Mouse (Mus musculus) olfactory bulb, adult 2 months (tissue): ENCODE data around the gene Fam131c. TPM values are rescaled to one million over a fixed set of nuclear protein-coding genes. Genes with fewer than 3 reads are reported as not detected.

Source experiments
- H3K27ac ChIP-seq: fragments of 200-500 bp; 2 replicates; pipeline ENCODE4 v1.5.1; 2012; ENCODE audit warnings: low read depth, low read length; ENCODE audit not compliant: insufficient read depth
- H3K4me1 ChIP-seq: fragments of 200-500 bp; 2 replicates; pipeline ENCODE4 v1.6.1; 2012; ENCODE audit warnings: low read length; ENCODE audit not compliant: control insufficient read depth, insufficient read depth
- H3K4me3 ChIP-seq: fragments of 200-500 bp; 2 replicates; pipeline ENCODE4 v1.5.1; 2012; ENCODE audit warnings: mild to moderate bottlenecking, low read depth, low read length, moderate library complexity; ENCODE audit not compliant: insufficient read depth
- CTCF ChIP-seq: fragments of 200-500 bp; IDR thresholded peaks from 2 replicates; pipeline ENCODE4 v1.5.1; 2012; ENCODE audit warnings: low read depth, mild to moderate bottlenecking, low read length, moderate library complexity; ENCODE audit not compliant: insufficient read depth
- POLR2A ChIP-seq: fragments of 200-500 bp; IDR thresholded peaks from 2 replicates; pipeline ENCODE4 v1.6.1; 2012; ENCODE audit warnings: mild to moderate bottlenecking, low read depth, low read length, moderate library complexity; ENCODE audit not compliant: insufficient read depth
- WGBS: fragments of 180-500 bp; shearing (Covaris S2); methylation state at CpG from one replicate; pipeline ENCODE4 v1.1.7; 2018; 5-methylcytosine and 5-hydroxymethylcytosine counted together
- polyA plus RNA-seq: library from polyadenylated mRNA; stranded (reverse); fragments of >200 nt; gene quantifications from 2 replicates; pipeline ENCODE4 v1.2.4, GENCODE M21; 2012; ENCODE audit warnings: low replicate concordance; ENCODE audit not compliant: missing spikeins, insufficient read depth, insufficient read length

Fam131c gene
- polyA plus RNA-seq, 1 experiment, result not detected

DNA sequence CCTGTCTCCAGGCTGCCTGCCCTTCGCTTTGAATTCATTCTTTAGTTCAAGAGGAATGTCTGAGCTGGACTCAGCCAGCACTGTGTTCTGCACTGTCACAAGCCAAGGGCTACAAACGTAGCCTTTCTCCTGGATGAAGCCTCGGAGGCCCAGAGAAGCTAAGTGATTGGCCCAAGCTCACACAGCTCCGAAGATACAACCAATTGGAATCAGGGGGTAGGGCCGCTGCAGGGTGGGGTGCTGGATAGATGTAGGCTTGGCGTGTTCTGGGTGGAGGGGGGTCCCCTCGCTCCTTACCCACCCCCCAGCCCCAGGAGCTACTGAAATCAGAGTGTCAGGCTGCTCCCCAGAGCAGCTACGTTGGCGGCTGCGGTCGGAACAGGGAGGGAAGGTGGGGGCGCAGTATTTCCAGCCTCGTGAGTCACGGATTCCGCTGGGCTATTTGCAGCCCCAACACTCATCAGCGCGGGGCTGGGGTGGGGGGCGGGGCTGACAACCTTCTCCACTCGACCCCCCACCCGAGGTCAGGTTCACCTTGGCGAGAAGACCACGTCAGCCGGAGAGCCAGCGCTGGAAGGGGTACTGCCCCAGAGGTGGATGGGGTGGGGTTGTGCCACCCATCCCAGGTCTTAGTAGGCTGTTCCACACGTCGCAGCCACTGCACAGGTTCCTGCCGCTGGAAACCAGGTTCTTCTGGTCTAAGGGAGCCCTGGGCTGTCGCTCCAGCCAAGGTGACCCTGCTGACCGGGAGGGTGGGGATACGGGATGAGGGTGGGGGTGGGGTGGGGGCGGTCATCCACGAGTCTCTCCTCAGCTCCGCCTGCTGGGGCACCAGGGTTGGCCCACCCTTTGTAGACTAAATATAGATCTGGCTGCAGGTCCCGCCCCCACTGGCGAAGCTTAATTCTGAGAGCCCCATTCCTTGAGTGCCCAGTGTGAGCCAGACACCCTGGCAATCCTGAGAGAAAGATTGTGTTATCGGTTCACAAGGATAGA lies 57.8 kb downstream of the Fam131c start:
- Histone ChIP-seq H3K4me1 (peaks cover 59% of the 10 kb centered on the region), H3K27ac (peak overlapping the region; percentile 97), H3K4me3 (peak overlapping the region; percentile 47)
- TF ChIP-seq CTCF (no peak), POLR2A (0 out of 2 replicates have a peak, but pooled peaks have one; percentile 25)
- 2% methylated on average over 36 of the region's 36 CpGs for WGBS

DNA sequence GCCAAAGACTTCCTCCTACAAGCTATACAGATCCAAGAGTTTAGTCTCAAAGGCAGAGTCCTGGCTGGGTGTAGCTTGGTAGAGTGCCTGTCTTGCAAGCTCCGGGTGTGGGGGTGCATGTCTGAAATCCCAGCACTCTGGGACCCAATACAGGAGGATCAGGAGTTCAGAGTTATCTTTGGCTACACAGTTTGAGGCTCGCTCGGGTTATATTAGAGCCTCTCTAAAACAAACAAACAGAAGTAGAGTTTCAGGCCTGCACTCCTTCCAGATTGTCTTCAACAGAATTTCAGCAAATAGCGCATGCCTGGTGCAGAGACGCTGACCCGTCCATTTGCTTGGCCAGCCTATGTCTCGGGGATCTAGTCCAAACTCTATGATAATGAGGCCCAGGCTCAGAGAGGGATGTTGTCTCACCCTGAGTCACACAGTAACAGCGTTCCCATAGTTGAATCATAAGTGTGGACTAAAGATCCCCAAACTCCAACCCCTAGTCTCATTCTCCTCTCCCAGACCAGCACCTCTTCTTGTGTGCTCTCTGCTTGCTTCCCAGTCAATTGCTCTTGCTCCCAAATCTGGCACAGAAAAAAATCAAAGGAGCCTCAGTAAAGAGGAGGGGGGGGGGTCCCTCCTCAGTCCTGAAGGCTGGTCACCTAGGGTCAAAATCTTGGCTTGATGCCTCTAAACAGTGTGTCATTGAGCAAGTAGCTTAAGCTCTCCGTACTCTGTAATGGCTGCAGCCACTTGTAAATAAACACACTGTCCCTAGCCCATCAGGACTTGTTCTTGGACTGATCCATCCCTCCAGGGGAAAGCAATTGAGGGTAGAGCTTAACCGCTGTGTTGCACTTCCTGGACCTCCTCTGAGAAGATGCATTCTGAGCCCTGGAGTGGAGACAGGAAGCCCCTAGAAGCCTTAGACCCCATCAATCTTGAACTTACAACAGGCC lies 59.1 kb downstream of the Fam131c start:
- H3K4me1 ChIP-seq, result peaks cover 46% of the 10 kb centered on the region
- no peak for TF ChIP-seq POLR2A
- no peak for TF ChIP-seq CTCF
- H3K4me3 ChIP-seq, result 0 out of 2 replicates have a peak overlapping the region, but pooled peaks have one; percentile 47
- peak overlapping the region; percentile 97 for H3K27ac ChIP-seq
- 67% methylated on average over 10 of the region's 10 CpGs for WGBS

GRCm38 (mm10) chr4:141427921-141428320 lies 59.9 kb downstream of the Fam131c start:
- TF ChIP-seq POLR2A, result no peak
- TF ChIP-seq CTCF, result no peak
- WGBS, result 42% methylated on average over 13 of the region's 13 CpGs
- no peak overlapping the region for H3K4me3 ChIP-seq
- peaks cover 39% of the 10 kb centered on the region for H3K4me1 ChIP-seq
- peak overlapping the region; percentile 97 for H3K27ac ChIP-seq

DNA sequence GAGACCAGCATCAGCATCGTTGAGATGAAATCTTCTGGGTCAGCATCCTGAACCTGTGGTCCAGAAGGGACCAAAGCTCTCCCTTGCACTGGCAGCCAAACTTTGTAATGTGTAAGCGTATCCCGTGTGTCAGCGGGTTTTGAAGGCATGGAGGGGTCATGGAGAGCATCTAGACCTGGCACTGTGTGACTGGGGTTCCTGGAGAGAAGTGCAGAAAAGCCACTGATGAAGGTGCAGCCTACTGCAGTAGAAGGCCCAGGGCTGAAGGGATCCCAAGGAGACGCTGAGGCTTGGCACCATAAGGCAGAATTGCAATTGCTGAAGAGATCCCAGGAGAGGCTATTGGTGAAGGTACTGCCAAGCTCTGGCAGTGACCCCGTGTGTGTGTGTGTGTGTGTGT lies 61.4 kb downstream of the Fam131c start:
- Histone ChIP-seq H3K27ac (no peak overlapping the region), H3K4me3 (no peak overlapping the region), H3K4me1 (peaks cover 25% of the 10 kb centered on the region)
- TF ChIP-seq CTCF (no peak), POLR2A (no peak)
- 84% methylated on average over 6 of the region's 6 CpGs for WGBS

DNA sequence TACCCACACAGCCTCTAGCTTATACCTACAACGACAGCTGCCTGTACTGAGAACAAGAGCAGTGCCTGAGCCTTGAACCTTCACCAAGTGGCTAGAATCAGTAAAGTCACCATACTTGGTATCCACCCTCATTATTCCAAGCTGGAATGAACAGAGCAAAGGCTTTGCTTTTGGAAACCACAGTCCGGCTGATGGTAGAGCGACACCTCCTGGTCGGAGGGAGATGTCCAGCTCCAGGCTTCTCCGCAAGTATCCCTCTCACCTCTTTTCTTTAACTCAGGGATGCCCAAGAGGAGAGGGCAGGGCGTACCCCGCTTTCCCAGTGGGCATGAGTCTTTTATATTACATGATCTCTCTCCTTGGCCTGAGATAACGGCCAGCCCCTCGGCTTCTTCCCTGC lies 61.8 kb downstream of the Fam131c start:
- 65% methylated on average over 9 of the region's 9 CpGs for WGBS
- TF ChIP-seq CTCF (peak; percentile 30; the same call in 1 of the 2 replicates), POLR2A (no peak)
- Histone ChIP-seq H3K4me1 (peaks cover 20% of the 10 kb centered on the region), H3K27ac (no peak overlapping the region), H3K4me3 (no peak overlapping the region)

DNA sequence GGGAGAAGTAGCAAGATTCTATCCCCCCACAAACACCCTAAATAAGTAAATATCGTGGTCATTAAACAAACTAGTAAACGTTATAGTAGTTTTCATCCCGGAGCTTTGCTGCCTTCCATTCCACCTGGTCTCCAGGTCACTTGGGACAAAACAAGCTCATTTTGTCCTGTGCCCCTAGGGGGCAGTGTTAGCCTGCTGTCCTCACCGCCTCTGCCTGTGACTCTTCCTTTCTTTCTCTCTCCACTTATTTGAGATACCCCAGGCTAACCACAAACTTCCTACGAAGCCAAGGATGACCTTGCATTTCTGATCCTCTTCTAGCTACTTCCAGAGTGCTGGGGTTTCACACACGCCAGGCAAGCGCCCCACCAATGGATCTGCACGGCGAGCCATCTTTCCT lies 63.0 kb downstream of the Fam131c start:
- Histone ChIP-seq H3K27ac (no peak overlapping the region), H3K4me1 (peaks cover 12% of the 10 kb centered on the region), H3K4me3 (no peak overlapping the region)
- TF ChIP-seq POLR2A, result no peak
- TF ChIP-seq CTCF, result no peak
- WGBS, result 47% methylated on average over 9 of the region's 9 CpGs

- TF ChIP-seq POLR2A (no peak), CTCF (no peak)
- 36% methylated on average over 14 of the region's 14 CpGs for WGBS
- Histone ChIP-seq H3K4me3 (no peak overlapping the region), H3K4me1 (no peaks in the 10 kb centered on the region), H3K27ac (no peak overlapping the region)
Measured at GRCm38 (mm10) chr4:141432666-141433065, 64.6 kb downstream of the Fam131c start.

DNA sequence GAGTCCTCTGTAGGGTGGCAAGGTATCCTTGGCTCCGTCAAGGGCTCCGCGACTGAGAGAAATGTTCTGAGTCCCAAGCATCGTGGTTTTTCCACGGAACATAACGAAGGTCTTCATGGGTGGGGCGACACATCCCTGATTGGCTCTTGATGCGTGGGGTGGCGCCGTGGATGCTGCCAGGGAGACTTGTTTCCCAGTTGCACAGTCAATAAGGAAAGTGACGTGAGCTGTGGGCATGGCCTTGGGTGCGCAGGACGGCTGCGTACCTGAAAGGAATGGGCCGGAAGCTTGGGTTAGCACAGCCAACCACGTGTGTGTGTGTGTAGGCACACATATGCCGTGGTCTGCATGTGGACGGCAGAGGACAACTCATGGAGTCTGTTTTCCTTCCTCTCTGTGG lies 65.2 kb downstream of the Fam131c start:
- Histone ChIP-seq H3K4me3 (no peak overlapping the region), H3K4me1 (no peaks in the 10 kb centered on the region), H3K27ac (no peak overlapping the region)
- TF ChIP-seq POLR2A (no peak), CTCF (no peak)
- 82% methylated on average over 18 of the region's 18 CpGs for WGBS

Other genes starting within 250 kb of the Fam131c start
- not detected in 2 replicates for gene Szrd1, start 228.4 kb upstream of the Fam131c start, polyA plus RNA-seq
- 51.1 TPM in 1 of 2 replicates, not detected in the other for gene Fbxo42, start 220.3 kb upstream of the Fam131c start, polyA plus RNA-seq
- not detected in 2 replicates for gene Rsg1, start 154.3 kb upstream of the Fam131c start, polyA plus RNA-seq
- gene Arhgef19, start 128.7 kb upstream of the Fam131c start, polyA plus RNA-seq, result not detected in 2 replicates
- not detected in 2 replicates for gene Epha2, start 67.0 kb upstream of the Fam131c start, polyA plus RNA-seq
- not detected in 2 replicates for gene Clcnka, start 30.5 kb downstream of the Fam131c start, polyA plus RNA-seq
- not detected in 2 replicates for gene Clcnkb, start 47.8 kb downstream of the Fam131c start, polyA plus RNA-seq
- gene Hspb7, start 52.6 kb downstream of the Fam131c start, polyA plus RNA-seq, result not detected in 2 replicates
- gene Srarp, start 67.9 kb downstream of the Fam131c start, polyA plus RNA-seq, result not detected in 2 replicates
- not detected in 2 replicates for gene Zbtb17, start 76.4 kb downstream of the Fam131c start, polyA plus RNA-seq
- gene Spen, start 170.4 kb downstream of the Fam131c start, polyA plus RNA-seq, result 41.7 TPM in 1 of 2 replicates, not detected in the other
- gene Fblim1, start 237.9 kb downstream of the Fam131c start, polyA plus RNA-seq, result not detected in 2 replicates